ENCODE assay signal across 33 mouse cellular contexts in the genomic region with DNA sequence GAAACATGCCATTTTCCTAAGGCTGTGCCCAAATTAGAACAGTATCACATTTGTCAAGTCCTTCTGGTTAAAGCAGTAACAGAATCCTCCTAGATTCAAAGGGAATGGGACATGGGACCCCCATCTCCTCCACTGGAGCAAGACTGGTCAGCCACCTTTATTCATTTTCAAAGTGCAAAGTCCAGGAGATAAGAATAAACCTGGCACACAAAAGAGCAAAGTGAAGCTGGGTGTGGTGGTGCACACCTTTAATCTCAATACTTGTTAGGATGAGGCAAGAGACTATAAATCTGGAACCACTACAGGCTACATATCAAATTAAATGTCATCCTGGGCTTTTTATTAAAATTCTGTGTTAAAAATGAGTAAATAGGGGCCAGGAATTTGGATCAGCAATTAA.
"Had no signal": no experiment of that assay in that cellular context is flagged by ENCODE, and none has a peak within 500 bp of the region (broad histone marks: within the 10 kb centered on the region; RNA-seq: fewer than 3 reads in every experiment).

No protein-coding gene starts in this region.

- ATAC-seq: hindbrain, embryonic 16.5 days; hindbrain, postnatal 0 days; inflammation-experienced regulatory T-cells, adult 6 months had no signal

- H3K4me1 ChIP-seq: heart, embryonic 10.5 days; heart, embryonic 12.5 days; heart, embryonic 13.5 days; heart, embryonic 15.5 days; hindbrain, embryonic 10.5 days; hindbrain, embryonic 12.5 days; hindbrain, embryonic 13.5 days; hindbrain, embryonic 15.5 days; kidney, embryonic 15.5 days had no signal

- H3K27ac ChIP-seq: heart, embryonic 10.5 days; heart, embryonic 13.5 days; heart, embryonic 15.5 days; hindbrain, embryonic 10.5 days; hindbrain, embryonic 12.5 days; hindbrain, embryonic 13.5 days; hindbrain, embryonic 14.5 days; hindbrain, embryonic 15.5 days; hindbrain, postnatal 0 days; kidney, embryonic 15.5 days; kidney, postnatal 0 days; layer of hippocampus, adult 2 months; left cerebral cortex, adult 2 months had no signal

- H3K9me3 ChIP-seq: heart, embryonic 10.5 days; heart, embryonic 12.5 days; heart, embryonic 15.5 days; hindbrain, embryonic 10.5 days; hindbrain, embryonic 12.5 days; hindbrain, embryonic 13.5 days; hindbrain, embryonic 15.5 days; kidney, embryonic 15.5 days had no signal

- H3K4me2 ChIP-seq: heart, embryonic 11.5 days; heart, embryonic 12.5 days; heart, embryonic 13.5 days; heart, embryonic 15.5 days; hindbrain, embryonic 12.5 days; hindbrain, embryonic 13.5 days; hindbrain, embryonic 14.5 days; hindbrain, embryonic 15.5 days; kidney, embryonic 15.5 days had no signal

- H3K9ac ChIP-seq: heart, embryonic 12.5 days; heart, embryonic 13.5 days; heart, embryonic 15.5 days; hindbrain, embryonic 12.5 days; hindbrain, embryonic 13.5 days; hindbrain, embryonic 14.5 days; hindbrain, embryonic 15.5 days; kidney, embryonic 15.5 days had no signal

- H3K27me3 ChIP-seq: heart, embryonic 12.5 days; heart, embryonic 13.5 days; heart, embryonic 15.5 days; hindbrain, embryonic 12.5 days; hindbrain, embryonic 13.5 days; hindbrain, embryonic 15.5 days; kidney, embryonic 15.5 days had no signal

- H3K36me3 ChIP-seq: heart, embryonic 10.5 days; heart, embryonic 12.5 days; heart, embryonic 13.5 days; heart, embryonic 15.5 days; hindbrain, embryonic 10.5 days; hindbrain, embryonic 12.5 days; hindbrain, embryonic 13.5 days; hindbrain, embryonic 15.5 days; kidney, embryonic 15.5 days had no signal

- DNase-seq: heart, postnatal 10 days; heart, postnatal 14 days; heart, postnatal 36 days; heart, postnatal 4 days; kidney, adult 11 months; kidney, adult 18-20 months; kidney, adult 2 months; kidney, adult 8-10 months; kidney, adult 9 months; kidney, postnatal 10 days; kidney, postnatal 14 days; kidney, postnatal 25 days; kidney, postnatal 36 days; kidney, postnatal 4 days; layer of hippocampus, adult 9-11 months; layer of hippocampus, postnatal 36 days had no signal

- H3K4me3 ChIP-seq: heart, embryonic 10.5 days; heart, embryonic 12.5 days; heart, embryonic 13.5 days; heart, embryonic 15.5 days; hindbrain, embryonic 10.5 days; hindbrain, embryonic 12.5 days; hindbrain, embryonic 13.5 days; hindbrain, embryonic 15.5 days; kidney, embryonic 15.5 days; layer of hippocampus, adult 2 months; left cerebral cortex, adult 2 months had no signal
